Mouse (Mus musculus): ENCODE measurements around the gene Gm10277. TPM values are rescaled to one million over a fixed set of nuclear protein-coding genes. Genes with fewer than 3 reads are reported as not detected.

The Gm10277 gene
- not detected for total RNA-seq (2021)

DNA sequence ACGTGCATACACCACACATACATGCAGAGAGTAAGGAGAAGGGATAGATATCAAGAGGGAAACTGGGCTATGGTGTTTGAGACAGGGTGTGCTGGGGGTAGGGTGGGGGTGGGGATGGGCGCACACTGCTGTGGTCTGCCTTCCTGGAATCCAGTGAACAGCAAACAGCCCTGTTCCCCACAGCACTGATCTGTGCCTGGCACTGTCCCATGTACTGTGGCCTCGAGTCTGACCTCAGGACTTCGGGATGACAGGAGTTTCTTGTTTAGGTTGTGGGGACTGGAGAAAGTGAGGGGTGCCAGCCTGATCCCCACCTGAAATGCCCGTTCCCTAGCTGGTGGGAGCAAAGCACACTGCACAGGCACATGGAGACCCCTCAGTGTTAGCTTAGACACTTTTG lies at the start of gene Gm10277:
Gene Gm10277, minus strand, starts transcription at position 41 of the 400 bp plus-strand sequence.
- intact Hi-C loops (cut with DNase I), result no loop called here
- no peak for DNase-seq (ENCODE audit: low spot score)

DNA sequence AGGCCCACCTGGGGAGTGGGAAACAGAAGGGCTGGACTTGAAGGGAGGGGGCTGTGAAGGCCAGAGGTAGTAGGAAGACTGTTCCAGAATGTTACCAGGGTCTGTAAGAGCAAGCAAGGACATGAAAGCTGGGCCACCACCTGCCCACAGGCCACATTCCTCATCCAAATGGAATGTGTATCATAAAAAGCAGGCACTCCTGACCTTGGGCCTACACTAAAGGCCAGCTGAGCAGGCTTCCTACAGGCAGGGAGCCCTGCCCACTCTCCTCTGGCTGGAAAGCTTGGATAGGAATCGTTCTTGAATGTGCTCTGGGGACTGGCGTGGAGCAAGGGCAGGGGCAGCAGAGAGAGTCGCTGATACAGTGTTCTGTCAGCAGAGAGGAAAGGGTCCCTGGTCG lies 49.2 kb upstream of the Gm10277 start:
- no peak for DNase-seq (ENCODE audit: low spot score)

GRCm38 (mm10) chr11:77836290-77836689 lies 48.7 kb upstream of the Gm10277 start:
- intact Hi-C loops (cut with DNase I), result no loop called here
- no peak for DNase-seq (ENCODE audit: low spot score)

More for the DNA sequence above, 49.2 kb upstream of the Gm10277 start:
- intact Hi-C loops (cut with DNase I), result no loop called here

GRCm38 (mm10) chr11:77835109-77835508 lies 47.6 kb upstream of the Gm10277 start:
- DNase-seq (ENCODE audit: low spot score), result no peak
- intact Hi-C loops (cut with DNase I), result no loop called here

GRCm38 (mm10) chr11:77832541-77832940 lies 45.0 kb upstream of the Gm10277 start:
- intact Hi-C loops (cut with DNase I), result no loop called here
- no peak for DNase-seq (ENCODE audit: low spot score)

GRCm38 (mm10) chr11:77830875-77831274 lies 43.3 kb upstream of the Gm10277 start:
- DNase-seq (ENCODE audit: low spot score), result no peak
- intact Hi-C loops (cut with DNase I), result no loop called here

DNA sequence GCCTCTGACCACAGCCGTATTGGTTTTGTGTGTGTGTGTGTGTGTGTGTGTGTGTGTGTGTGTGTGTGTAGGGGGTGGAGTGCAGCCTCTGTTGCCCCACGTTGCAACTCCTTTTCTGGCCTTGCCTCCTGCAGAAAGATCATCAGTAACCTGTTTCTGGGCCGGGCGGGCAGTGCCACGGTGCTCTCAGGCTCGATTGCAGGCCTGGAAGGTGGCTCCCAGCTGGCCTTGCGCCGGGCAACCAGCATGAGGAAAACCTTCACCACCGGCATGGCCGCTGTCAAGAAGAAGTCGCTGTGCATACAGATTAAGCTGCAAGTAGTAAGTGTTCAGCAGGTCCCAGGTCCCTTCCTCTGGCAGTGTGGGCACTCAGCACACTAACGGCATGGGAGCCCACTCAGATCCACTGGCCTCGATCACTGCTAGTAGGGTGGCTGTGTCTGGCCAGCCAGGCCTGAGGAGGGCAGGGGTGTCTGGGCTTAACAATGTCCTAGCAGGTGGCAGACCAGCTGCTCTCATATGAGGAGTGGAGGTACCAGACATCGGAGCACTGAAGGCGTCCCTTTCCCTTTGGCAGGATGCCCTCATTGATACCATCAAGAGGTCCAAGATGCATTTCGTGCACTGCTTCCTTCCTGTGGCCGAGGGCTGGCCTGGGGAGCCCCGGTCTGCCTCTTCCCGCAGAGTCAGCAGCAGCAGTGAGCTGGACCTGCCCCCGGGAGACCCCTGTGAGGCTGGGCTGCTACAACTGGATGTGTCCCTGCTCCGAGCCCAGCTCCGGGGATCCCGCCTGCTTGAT lies 41.7 kb upstream of the Gm10277 start:
- intact Hi-C loops (cut with DNase I), result loop anchor here (10.0 kb wide), 1 partner anchor 356 kb away; the partner anchor contains the start of genes Rab34 and Rpl23a
- no peak for DNase-seq (ENCODE audit: low spot score)

GRCm38 (mm10) chr11:77828163-77828562 lies 40.6 kb upstream of the Gm10277 start:
- intact Hi-C loops (cut with DNase I), result loop anchor here (10.0 kb wide), 1 partner anchor 357 kb away; the partner anchor contains the start of genes Rab34 and Rpl23a
- DNase-seq (ENCODE audit: low spot score), result no peak

DNA sequence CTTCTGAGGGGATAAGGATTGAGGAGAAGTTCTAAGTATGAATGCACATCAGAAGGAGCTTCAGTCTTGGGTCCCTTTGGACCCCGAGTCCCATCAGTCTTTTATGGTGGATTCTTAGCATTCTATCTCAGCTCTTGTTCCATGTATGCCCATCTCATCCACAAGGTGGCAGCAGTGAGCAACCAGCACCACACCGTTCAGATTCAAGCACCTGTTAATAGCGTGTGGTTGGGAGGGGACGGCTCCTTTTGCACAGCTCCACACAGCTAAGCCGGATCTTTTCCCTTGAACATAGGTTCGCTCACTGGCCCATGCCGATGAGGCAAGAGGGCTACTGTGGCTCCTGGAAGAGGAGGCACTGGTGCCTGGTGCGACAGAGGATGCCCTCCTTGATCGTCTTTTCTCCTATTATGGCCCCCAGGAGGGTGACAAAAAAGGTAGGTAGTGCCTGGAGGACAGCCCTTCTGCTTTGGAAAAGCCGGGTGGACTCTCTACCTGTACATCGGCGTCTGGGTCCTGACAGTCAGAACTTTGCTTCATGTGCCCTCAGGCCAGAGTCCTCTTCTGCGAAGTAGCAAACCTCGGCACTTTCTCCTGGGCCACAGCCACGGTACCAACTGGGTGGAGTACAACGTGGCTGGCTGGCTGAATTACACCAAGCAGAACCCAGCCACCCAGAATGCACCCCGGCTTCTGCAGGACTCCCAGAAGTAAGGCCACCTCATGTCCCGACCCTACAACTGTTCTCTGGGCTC lies 39.9 kb upstream of the Gm10277 start:
- intact Hi-C loops (cut with DNase I), result loop anchor here (1.0 to 10.0 kb wide), 2 partner anchors 140 to 357 kb away; partner anchors contain the start of genes Rab34 and Rpl23a
- DNase-seq (ENCODE audit: low spot score), result no peak

GRCm38 (mm10) chr11:77826311-77826710 lies 38.8 kb upstream of the Gm10277 start:
- intact Hi-C loops (cut with DNase I), result loop anchor here (10.0 kb wide), 1 partner anchor 358 kb away; the partner anchor contains the start of genes Rab34 and Rpl23a
- DNase-seq (ENCODE audit: low spot score), result no peak

DNA sequence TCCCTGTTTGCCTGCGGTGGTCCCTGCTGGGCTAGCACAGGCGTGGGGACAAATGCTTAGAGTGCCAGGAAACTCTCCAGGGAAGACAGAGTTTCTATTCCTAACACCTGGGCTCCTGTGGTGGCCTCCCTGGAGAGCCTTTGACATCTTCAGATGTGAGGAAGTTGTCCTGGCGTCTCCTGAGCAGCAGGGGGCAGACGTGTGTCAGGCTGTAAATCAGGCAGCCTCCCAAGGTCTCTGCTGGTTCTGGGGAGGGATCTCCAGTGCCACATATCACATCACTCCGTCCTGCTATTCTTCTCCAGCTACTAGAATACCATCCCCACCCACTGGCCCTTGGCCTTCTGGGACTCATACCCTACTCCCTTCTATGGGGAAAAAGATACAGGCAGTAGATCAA lies 38.3 kb upstream of the Gm10277 start:
- intact Hi-C loops (cut with DNase I), result loop anchor here (10.0 kb wide), 1 partner anchor 359 kb away; the partner anchor contains the start of genes Rab34 and Rpl23a
- peak; percentile 36 for DNase-seq (ENCODE audit: low spot score)

- DNase-seq (ENCODE audit: low spot score), result no peak
- intact Hi-C loops (cut with DNase I), result loop anchor here (10.0 kb wide), 1 partner anchor 362 kb away; the partner anchor contains the start of genes Rab34 and Rpl23a
Measured at GRCm38 (mm10) chr11:77822781-77823180, 35.2 kb upstream of the Gm10277 start.

- intact Hi-C loops (cut with DNase I), result loop anchor here (10.0 kb wide), 1 partner anchor 363 kb away; the partner anchor contains the start of genes Rab34 and Rpl23a
- DNase-seq (ENCODE audit: low spot score), result no peak
Measured at GRCm38 (mm10) chr11:77821648-77822047, 34.1 kb upstream of the Gm10277 start.

DNA sequence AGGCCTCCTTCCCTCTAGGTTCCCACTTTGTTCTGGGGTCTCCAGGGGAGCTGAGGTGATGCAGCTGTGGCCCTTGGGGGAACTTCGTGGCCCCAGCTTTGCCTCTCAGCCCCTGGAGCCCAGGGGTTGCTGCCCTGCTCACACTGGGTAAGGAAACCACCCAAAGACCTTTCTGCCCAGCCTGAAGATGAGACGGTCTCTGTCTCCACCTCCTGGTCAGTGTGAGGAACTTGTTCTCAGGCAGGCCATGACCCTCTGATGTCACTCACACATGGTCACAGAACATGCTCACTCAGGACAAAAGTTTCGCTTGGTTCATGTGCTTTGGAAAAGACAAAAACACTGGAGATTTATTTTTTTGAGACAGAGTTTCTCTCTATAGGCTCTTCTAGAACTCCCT lies 28.5 kb upstream of the Gm10277 start:
- intact Hi-C loops (cut with DNase I), result loop anchor here (2.0 kb wide), 1 partner anchor 23 kb away; no protein-coding TSS in a partner anchor
- DNase-seq (ENCODE audit: low spot score), result no peak

DNA sequence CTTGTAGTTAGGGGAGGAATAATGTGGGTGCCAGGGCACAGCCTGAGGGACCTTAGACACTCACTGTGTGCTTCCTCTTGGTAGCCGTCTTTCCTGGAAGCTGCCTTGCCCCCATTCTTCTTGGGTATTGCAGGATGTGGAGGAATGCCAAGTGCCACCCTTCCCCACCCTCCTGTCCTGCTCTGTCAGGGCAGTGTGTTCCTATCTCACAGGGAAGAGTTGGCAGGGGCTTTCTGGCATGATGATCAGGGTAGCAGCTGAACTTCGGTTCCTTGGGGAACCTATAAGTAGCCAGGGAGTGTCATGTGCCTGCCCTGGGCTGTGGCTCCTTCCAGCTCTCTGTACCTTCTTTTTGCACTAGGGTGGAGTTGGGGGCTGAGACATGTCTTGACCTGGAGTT lies 26.4 kb upstream of the Gm10277 start:
- intact Hi-C loops (cut with DNase I), result loop anchor here (2.0 kb wide), 1 partner anchor 77 kb away; no protein-coding TSS in a partner anchor
- no peak for DNase-seq (ENCODE audit: low spot score)

GRCm38 (mm10) chr11:77810018-77810417 lies 22.5 kb upstream of the Gm10277 start:
- intact Hi-C loops (cut with DNase I), result no loop called here
- no peak for DNase-seq (ENCODE audit: low spot score)

DNA sequence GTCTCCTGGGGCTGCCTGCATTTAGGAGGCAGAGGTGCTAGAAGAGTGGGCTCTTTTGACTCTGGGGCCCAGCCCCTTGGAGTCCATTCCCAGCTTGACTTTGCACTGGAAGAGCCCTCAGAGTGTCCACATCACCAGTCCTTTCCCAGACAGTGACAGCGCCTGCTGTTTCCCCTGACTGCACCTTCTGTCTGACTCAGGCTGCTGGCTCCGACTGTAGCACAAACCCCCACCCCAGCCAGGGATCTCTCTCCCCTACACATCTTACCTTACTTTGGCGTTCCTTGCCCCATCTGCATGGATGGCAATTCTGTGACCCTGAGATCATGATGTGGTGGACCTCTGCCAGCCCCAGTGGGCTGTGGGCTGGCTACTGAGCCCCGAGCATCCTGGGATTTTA lies 21.7 kb upstream of the Gm10277 start:
- intact Hi-C loops (cut with DNase I), result no loop called here

GRCm38 (mm10) chr11:77808051-77808465 lies 20.5 kb upstream of the Gm10277 start:
- intact Hi-C loops (cut with DNase I), result no loop called here
- no peak for DNase-seq (ENCODE audit: low spot score)

More for the DNA sequence above, 21.7 kb upstream of the Gm10277 start:
- no peak for DNase-seq (ENCODE audit: low spot score)

DNA sequence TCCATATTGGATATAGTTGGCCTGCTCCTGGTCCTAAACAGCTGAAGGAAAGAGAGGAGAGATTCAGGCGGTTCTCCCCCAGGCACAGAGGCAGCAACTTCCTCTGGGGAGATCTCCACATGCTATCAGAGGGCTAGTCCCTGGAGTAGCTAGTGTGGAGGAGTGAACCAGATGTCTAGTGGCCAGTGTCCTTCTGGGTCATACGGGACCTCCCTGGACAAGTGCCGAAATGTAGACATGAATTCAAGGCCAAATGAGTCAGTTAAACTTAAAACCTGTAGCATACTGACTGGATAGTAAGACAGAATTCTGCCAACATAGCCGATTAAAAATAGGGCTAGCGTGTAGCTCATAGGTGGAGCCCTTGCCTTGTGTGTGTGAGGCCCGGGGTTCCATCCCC lies 19.3 kb upstream of the Gm10277 start:
- intact Hi-C loops (cut with DNase I), result no loop called here
- DNase-seq (ENCODE audit: low spot score), result no peak

DNA sequence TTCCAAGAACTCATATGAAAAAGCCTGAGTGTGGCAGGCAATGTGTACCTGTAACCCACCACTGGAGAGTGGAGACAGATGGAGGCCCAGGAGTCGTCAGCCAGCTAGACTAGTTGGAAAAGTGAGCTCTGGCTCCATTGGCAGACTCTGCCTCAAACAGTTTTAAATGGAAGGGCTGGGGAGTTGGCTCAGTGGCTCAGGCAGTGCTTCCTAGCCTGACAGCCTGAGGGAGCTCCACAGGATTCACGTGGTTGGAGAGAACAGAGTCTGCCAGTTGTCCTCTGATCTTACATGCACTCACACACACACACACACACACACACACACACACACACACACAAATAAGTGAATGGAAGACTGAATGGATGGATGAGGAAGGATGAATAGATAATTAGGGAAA lies 18.7 kb upstream of the Gm10277 start:
- intact Hi-C loops (cut with DNase I), result no loop called here
- no peak for DNase-seq (ENCODE audit: low spot score)
